Mouse (Mus musculus): ENCODE measurements around the gene Ak2. TPM values are rescaled to one million over a fixed set of nuclear protein-coding genes. Genes with fewer than 3 reads are reported as not detected.

Ak2 gene
- polyA plus RNA-seq, 1 experiment from 2014 or later, result 552 TPM

DNA sequence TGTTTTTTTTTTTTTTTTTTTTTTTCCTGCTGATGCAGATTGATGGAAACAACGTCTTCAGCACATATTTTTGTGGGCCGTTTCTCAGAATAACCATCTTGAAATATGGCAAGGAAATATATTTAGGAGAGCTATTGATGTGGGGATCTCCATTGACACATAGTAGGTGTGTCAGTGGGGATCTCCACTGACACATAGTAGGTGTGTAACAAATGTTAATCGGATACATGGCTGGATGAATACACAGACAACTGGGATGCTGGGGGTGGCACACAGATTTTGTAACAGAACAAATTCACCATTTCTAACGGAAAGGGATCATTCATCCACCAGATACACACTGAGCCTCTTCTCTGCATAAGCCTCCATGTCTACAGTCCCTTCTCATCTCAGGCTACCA, 58.6 kb downstream of the Ak2 start:
- no peaks in the 10 kb centered on the region for H3K36me3 ChIP-seq (ENCODE audit: control insufficient read depth, insufficient read depth)

DNA sequence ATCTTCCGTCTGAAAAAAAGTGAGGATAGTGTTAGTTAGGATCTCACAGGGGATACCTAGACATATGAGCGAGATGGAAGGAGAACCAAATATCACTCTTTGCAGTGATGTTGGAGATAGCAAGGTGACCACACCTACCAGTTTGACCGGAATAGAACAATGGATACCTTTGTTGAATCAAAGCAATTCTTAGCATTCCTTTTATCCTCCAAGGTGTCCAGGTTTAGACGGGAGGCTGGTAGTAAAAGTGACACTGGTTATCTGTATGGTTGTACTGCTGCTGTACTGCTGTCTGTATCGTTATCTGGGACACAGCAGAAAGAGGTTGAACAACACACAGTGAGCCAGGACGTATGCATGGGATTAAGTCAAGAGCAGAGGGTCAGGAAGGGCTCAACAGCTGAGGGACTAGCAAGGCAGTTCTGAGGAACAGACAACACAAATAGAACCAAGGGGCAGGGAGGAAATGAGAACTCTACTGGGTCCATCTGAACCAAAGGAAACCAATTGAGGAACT, 59.2 kb downstream of the Ak2 start:
- no peak overlapping the region for H3K4me2 ChIP-seq (replicated peaks; ENCODE audit: low read depth)
- no peak for ATAC-seq
- H3K27ac ChIP-seq (ENCODE audit: low read depth, low read length), result no peak overlapping the region
- peaks cover 30% of the 10 kb centered on the region for H3K27me3 ChIP-seq (replicated peaks; ENCODE audit: control insufficient read depth, insufficient read depth, low read length)
- TF ChIP-seq CTCF (IDR thresholded peaks at IDR 0.05; ENCODE audit: low read depth), result no peak
- H3K36me3 ChIP-seq (ENCODE audit: control insufficient read depth, insufficient read depth), result no peaks in the 10 kb centered on the region
- peaks cover 5% of the 10 kb centered on the region for H3K4me1 ChIP-seq (replicated peaks; ENCODE audit: control insufficient read depth, insufficient read depth, low read length)
- no peak overlapping the region for H3K9ac ChIP-seq (ENCODE audit: low read depth, low read length)
- WGBS, result 39% methylated on average over 6 of the region's 6 CpGs
- no peaks in the 10 kb centered on the region for H3K9me3 ChIP-seq (ENCODE audit: control insufficient read depth)
- no peak overlapping the region for H3K4me3 ChIP-seq (ENCODE audit: low read depth, low read length)

More for the DNA sequence above, 58.6 kb downstream of the Ak2 start:
- no peak for ATAC-seq
- no peak for TF ChIP-seq CTCF (IDR thresholded peaks at IDR 0.05; ENCODE audit: low read depth)
- Histone ChIP-seq H3K9me3 (ENCODE audit: control insufficient read depth) (no peaks in the 10 kb centered on the region), H3K4me3 (ENCODE audit: low read depth, low read length) (no peak overlapping the region), H3K27me3 (replicated peaks; ENCODE audit: control insufficient read depth, insufficient read depth, low read length) (peaks cover 30% of the 10 kb centered on the region), H3K9ac (ENCODE audit: low read depth, low read length) (no peak overlapping the region), H3K4me2 (replicated peaks; ENCODE audit: low read depth) (no peak overlapping the region), H3K4me1 (replicated peaks; ENCODE audit: control insufficient read depth, insufficient read depth, low read length) (peaks cover 5% of the 10 kb centered on the region), H3K27ac (ENCODE audit: low read depth, low read length) (no peak overlapping the region)
- 61% methylated on average over 4 of the region's 4 CpGs for WGBS

DNA sequence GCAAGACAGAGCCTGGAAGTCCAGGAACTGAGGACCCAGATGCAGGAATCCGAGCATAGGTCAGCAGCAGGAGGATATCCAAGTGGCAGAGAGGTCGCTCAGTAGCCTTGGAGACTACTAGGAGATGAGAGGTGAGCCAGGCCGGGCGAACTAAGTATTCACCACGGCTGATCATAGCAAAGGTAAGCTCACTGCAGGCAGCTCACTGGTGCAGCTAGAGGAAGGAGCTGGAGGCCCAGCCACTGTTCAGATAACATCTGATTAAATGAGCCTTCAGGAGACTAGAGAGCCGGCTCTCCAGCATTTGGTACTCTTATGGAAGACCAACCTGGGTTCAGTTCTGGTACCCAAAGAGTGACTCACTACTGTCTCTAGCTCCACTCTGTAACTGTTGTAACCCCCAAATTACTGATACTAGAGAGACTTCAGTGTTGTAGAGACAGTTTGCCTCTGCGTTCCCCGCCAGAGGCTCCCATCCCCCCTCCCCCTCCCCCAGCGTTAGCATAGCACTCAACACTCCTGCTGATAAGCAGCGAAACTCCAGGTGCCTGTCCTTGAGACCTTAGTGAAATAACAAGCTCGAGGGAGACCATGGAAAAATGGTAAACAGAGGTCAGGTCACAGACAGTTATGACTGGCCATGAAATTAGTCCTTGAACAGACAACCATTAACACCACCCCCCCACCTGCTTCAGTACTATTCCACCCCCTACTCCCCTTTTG, 59.9 kb downstream of the Ak2 start:
- Histone ChIP-seq H3K4me2 (replicated peaks; ENCODE audit: low read depth) (no peak overlapping the region), H3K4me1 (replicated peaks; ENCODE audit: control insufficient read depth, insufficient read depth, low read length) (peaks cover 5% of the 10 kb centered on the region), H3K9ac (ENCODE audit: low read depth, low read length) (no peak overlapping the region), H3K27me3 (replicated peaks; ENCODE audit: control insufficient read depth, insufficient read depth, low read length) (peaks cover 25% of the 10 kb centered on the region), H3K27ac (ENCODE audit: low read depth, low read length) (no peak overlapping the region), H3K9me3 (ENCODE audit: control insufficient read depth) (no peaks in the 10 kb centered on the region), H3K4me3 (ENCODE audit: low read depth, low read length) (no peak overlapping the region), H3K36me3 (ENCODE audit: control insufficient read depth, insufficient read depth) (no peaks in the 10 kb centered on the region)
- no peak for TF ChIP-seq CTCF (IDR thresholded peaks at IDR 0.05; ENCODE audit: low read depth)
- ATAC-seq, result no peak
- 26% methylated on average over 11 of the region's 11 CpGs for WGBS

DNA sequence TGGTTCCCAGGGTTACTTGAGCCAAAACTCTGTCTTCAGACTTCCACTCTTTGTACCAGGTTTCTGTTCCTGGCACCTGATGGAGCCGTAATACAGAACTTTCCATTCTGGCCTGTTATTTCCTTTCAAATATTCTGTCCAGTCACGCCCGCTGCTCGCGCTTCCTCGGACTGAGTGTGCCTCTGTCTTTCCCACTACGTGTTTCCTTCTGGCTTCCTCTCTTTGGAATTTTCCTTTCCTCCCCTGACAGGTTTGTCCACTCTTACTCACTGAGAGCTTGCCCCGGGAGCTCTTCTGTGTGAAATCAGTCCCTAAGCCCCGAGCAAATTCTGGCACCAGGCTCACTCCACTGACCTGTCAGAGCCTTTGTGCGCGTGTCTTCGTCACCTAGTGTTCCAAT, 63.0 kb downstream of the Ak2 start:
- H3K27me3 ChIP-seq (replicated peaks; ENCODE audit: control insufficient read depth, insufficient read depth, low read length), result 0 out of 2 replicates have a peak, but pooled peaks cover 6% of the 10 kb centered on the region
- no peak for ATAC-seq
- H3K9ac ChIP-seq (ENCODE audit: low read depth, low read length), result no peak overlapping the region
- no peak overlapping the region for H3K4me2 ChIP-seq (replicated peaks; ENCODE audit: low read depth)
- no peak for TF ChIP-seq CTCF (IDR thresholded peaks at IDR 0.05; ENCODE audit: low read depth)
- H3K4me1 ChIP-seq (replicated peaks; ENCODE audit: control insufficient read depth, insufficient read depth, low read length), result peaks cover 8% of the 10 kb centered on the region
- H3K27ac ChIP-seq (ENCODE audit: low read depth, low read length), result no peak overlapping the region
- H3K4me3 ChIP-seq (ENCODE audit: low read depth, low read length), result no peak overlapping the region
- no peaks in the 10 kb centered on the region for H3K36me3 ChIP-seq (ENCODE audit: control insufficient read depth, insufficient read depth)
- H3K9me3 ChIP-seq (ENCODE audit: control insufficient read depth), result no peaks in the 10 kb centered on the region
- 81% methylated on average over 12 of the region's 12 CpGs for WGBS

DNA sequence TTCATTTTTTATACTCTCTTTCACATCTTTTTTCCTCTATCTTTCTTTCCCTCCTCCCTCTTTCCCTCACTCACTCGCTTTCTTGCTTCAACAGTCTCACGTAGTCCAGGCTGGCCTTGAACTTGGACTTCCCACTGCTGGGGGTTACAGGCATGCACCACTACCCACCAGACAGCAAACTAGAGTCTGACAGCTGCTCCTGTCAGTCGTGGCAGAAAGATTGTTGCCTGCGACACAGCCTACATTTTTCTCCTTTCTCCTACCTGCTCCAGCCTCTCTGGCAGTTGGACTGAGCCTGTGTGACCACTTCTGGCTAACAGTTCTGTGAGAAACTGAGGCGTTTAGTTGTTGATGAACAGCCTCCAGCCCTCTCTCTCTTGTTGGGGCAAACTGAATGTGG, 63.8 kb downstream of the Ak2 start:
- WGBS, result 85% methylated on average over 5 of the region's 5 CpGs
- Histone ChIP-seq H3K4me2 (replicated peaks; ENCODE audit: low read depth) (no peak overlapping the region), H3K4me1 (replicated peaks; ENCODE audit: control insufficient read depth, insufficient read depth, low read length) (peaks cover 11% of the 10 kb centered on the region), H3K36me3 (ENCODE audit: control insufficient read depth, insufficient read depth) (no peaks in the 10 kb centered on the region), H3K9me3 (ENCODE audit: control insufficient read depth) (no peaks in the 10 kb centered on the region), H3K9ac (ENCODE audit: low read depth, low read length) (no peak overlapping the region), H3K27me3 (replicated peaks; ENCODE audit: control insufficient read depth, insufficient read depth, low read length) (0 out of 2 replicates have a peak, but pooled peaks cover 2% of the 10 kb centered on the region), H3K4me3 (ENCODE audit: low read depth, low read length) (no peak overlapping the region), H3K27ac (ENCODE audit: low read depth, low read length) (no peak overlapping the region)
- TF ChIP-seq CTCF (IDR thresholded peaks at IDR 0.05; ENCODE audit: low read depth), result no peak
- ATAC-seq, result no peak

DNA sequence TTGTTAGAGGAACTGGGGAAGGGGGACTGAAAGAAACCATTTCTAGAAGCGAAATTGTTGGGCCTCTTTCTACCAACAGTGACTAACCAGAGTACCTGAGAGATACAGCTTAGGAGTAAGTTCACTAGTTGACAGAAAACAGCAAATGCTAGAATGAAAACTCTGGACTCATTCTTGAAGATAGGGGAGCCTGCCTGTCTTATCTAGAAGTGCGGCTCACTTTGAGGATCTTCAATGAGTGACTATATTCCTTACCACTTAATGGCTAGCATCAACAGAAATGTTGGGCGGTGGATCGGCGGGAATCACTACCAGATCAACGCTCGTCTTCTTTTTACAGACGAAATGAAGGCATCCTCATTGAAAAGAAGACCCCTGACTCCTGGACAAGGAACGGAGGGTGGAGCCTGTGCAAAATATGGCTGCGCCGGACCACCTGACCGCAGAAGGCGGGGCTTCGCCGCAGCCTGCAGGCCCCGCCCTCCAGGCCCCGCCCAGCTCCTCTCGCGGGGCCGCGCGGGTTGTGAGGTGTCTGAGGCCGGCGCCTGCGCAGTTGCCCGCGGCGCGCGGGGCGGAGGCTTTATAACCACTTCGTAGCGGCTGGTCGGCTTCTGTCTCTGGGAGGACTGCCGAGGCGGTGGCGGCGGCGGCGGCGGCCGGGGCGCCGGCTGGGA, 65.9 kb downstream of the Ak2 start:
- TF ChIP-seq CTCF (IDR thresholded peaks at IDR 0.05; ENCODE audit: low read depth), result no peak
- Histone ChIP-seq H3K4me1 (replicated peaks; ENCODE audit: control insufficient read depth, insufficient read depth, low read length) (peaks cover 11% of the 10 kb centered on the region; the same call in 1 of the 2 replicates), H3K4me3 (ENCODE audit: low read depth, low read length) (peak overlapping the region; percentile 93), H3K9me3 (ENCODE audit: control insufficient read depth) (no peaks in the 10 kb centered on the region), H3K27me3 (replicated peaks; ENCODE audit: control insufficient read depth, insufficient read depth, low read length) (no peaks in the 10 kb centered on the region), H3K4me2 (replicated peaks; ENCODE audit: low read depth) (peak overlapping the region; percentile 100), H3K27ac (ENCODE audit: low read depth, low read length) (peak overlapping the region; percentile 93), H3K36me3 (ENCODE audit: control insufficient read depth, insufficient read depth) (no peaks in the 10 kb centered on the region), H3K9ac (ENCODE audit: low read depth, low read length) (peak overlapping the region; percentile 92)
- 4% methylated on average over 36 of the region's 44 CpGs for WGBS
- peak; percentile 96 for ATAC-seq
